Comparison of ENCODE assay signal across 8 mouse cellular contexts in the genomic region with DNA sequence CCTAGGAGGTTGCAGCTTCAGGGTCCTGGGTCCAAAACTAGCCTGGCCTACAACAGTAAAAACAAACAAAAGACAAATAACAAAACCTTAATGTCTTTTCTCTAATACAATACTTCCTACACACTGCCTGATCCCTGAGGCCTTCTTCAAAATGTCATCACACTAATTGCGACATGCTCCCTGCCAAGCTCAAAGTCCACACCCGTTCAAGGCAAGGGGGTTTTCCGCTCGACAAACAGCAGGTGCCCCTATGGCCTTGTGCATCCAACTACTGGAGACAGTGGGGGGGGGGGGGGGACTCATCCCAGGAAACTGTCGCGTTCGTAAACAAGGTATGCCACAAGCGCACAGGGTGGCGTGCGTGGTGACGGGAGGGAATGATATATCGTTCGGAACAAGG. TPM values are rescaled to one million over a fixed set of nuclear protein-coding genes. Genes with fewer than 3 reads are reported as not detected.
DNase-seq lines count a peak whose midpoint lies in the region; ATAC-seq and TF ChIP-seq lines count a peak whose summit lies in the region.

No protein-coding gene starts in this region.

- no peak for TF ChIP-seq CTCF in heart, postnatal 0 days (IDR thresholded peaks at IDR 0.05; ENCODE audit: low read depth)
- no peak for TF ChIP-seq CTCF in bone marrow macrophage, adult 2 months (IDR thresholded peaks at IDR 0.05; ENCODE audit: low read depth, low read length)

- no peaks in the 10 kb centered on the region for H3K9me3 ChIP-seq in heart, postnatal 0 days (replicated peaks; ENCODE audit: control insufficient read depth, low read length)
- no peaks in the 10 kb centered on the region for H3K9me3 ChIP-seq in hindbrain, embryonic 15.5 days
- H3K9me3 ChIP-seq in midbrain, embryonic 12.5 days = no peaks in the 10 kb centered on the region

- 2% methylated on average over 13 of the region's 13 CpGs for WGBS in heart, postnatal 0 days
- WGBS in hindbrain, embryonic 15.5 days = 2% methylated on average over 13 of the region's 13 CpGs
- WGBS in midbrain, embryonic 12.5 days = 2% methylated on average over 13 of the region's 13 CpGs

- H3K9ac ChIP-seq in heart, postnatal 0 days (replicated peaks; ENCODE audit: low read depth, low read length) = peak overlapping the region; percentile 94
- H3K9ac ChIP-seq in hindbrain, embryonic 15.5 days = peak overlapping the region; percentile 87
- peak overlapping the region; percentile 89 for H3K9ac ChIP-seq in midbrain, embryonic 12.5 days (replicated peaks)

- intact Hi-C loops in gastrocnemius, postnatal 14 days (cut with DNase I; ENCODE audit: low total_unique reads) = no loop called here

- H3K4me1 ChIP-seq in heart, postnatal 0 days (ENCODE audit: control insufficient read depth, insufficient read depth) = peaks cover 14% of the 10 kb centered on the region; the same call in 1 of the 2 replicates
- peaks cover 28% of the 10 kb centered on the region for H3K4me1 ChIP-seq in bone marrow macrophage, adult 2 months (ENCODE audit: control insufficient read depth, insufficient read depth, low read length)
- H3K4me1 ChIP-seq in hindbrain, embryonic 15.5 days (replicated peaks) = peaks cover 49% of the 10 kb centered on the region
- peaks cover 38% of the 10 kb centered on the region for H3K4me1 ChIP-seq in midbrain, embryonic 12.5 days

- peak overlapping the region; percentile 89 for H3K27ac ChIP-seq in heart, postnatal 0 days (ENCODE audit: low read depth)
- H3K27ac ChIP-seq in bone marrow macrophage, adult 2 months (ENCODE audit: insufficient read depth, low read depth, low read length) = peak overlapping the region; percentile 46
- H3K27ac ChIP-seq in hindbrain, embryonic 15.5 days (replicated peaks) = peak overlapping the region; percentile 97
- no peak overlapping the region; the same call in 1 of the 2 replicates for H3K27ac ChIP-seq in midbrain, embryonic 12.5 days (replicated peaks)

- no peak for TF ChIP-seq POLR2A in bone marrow macrophage, adult 2 months (IDR thresholded peaks at IDR 0.05; ENCODE audit: borderline replicate concordance, low read depth, low read length)

- peak overlapping the region; percentile 93 for H3K4me3 ChIP-seq in heart, postnatal 0 days (ENCODE audit: low read depth, low read length)
- H3K4me3 ChIP-seq in bone marrow macrophage, adult 2 months (ENCODE audit: insufficient read depth, low read length) = peak overlapping the region; percentile 100
- H3K4me3 ChIP-seq in hindbrain, embryonic 15.5 days = peak overlapping the region; percentile 80
- H3K4me3 ChIP-seq in midbrain, embryonic 12.5 days = peak overlapping the region; percentile 95

- no peak for TF ChIP-seq EP300 in heart, postnatal 0 days (IDR thresholded peaks at IDR 0.05; ENCODE audit: low read depth)

- no peaks in the 10 kb centered on the region for H3K27me3 ChIP-seq in heart, postnatal 0 days (ENCODE audit: control insufficient read depth, insufficient read depth, low read length)
- no peaks in the 10 kb centered on the region for H3K27me3 ChIP-seq in hindbrain, embryonic 15.5 days
- no peaks in the 10 kb centered on the region for H3K27me3 ChIP-seq in midbrain, embryonic 12.5 days

- H3K4me2 ChIP-seq in heart, postnatal 0 days (ENCODE audit: low read depth, low read length) = peak overlapping the region; percentile 79
- H3K4me2 ChIP-seq in hindbrain, embryonic 15.5 days = peak overlapping the region; percentile 79
- H3K4me2 ChIP-seq in midbrain, embryonic 12.5 days (replicated peaks) = peak overlapping the region; percentile 93

- H3K36me3 ChIP-seq in heart, postnatal 0 days (replicated peaks; ENCODE audit: control insufficient read depth, insufficient read depth, low read length) = no peaks in the 10 kb centered on the region
- H3K36me3 ChIP-seq in hindbrain, embryonic 15.5 days = no peaks in the 10 kb centered on the region
- no peaks in the 10 kb centered on the region for H3K36me3 ChIP-seq in midbrain, embryonic 12.5 days

- no peak for ATAC-seq in heart, postnatal 0 days (ENCODE audit: insufficient read depth, low read depth)
- ATAC-seq in hindbrain, embryonic 15.5 days (ENCODE audit: low FRiP score, low read depth) = no peak
- no peak; the same call in 1 of the 2 replicates for ATAC-seq in midbrain, embryonic 12.5 days (ENCODE audit: low FRiP score, low read depth)

- DNase-seq in heart, postnatal 0 days (ENCODE audit: low spot score) = no peak
- no peak for DNase-seq in heart, adult 18-20 months
- DNase-seq in gastrocnemius, postnatal 14 days = no peak
- DNase-seq in spleen, postnatal 10 days (ENCODE audit: low spot score in 2 of 2) = no peak
- DNase-seq in right cerebral cortex, postnatal 36 days (ENCODE audit: low spot score in 2 of 2) = no peak

RNA-seq across cellular contexts. Expression of a gene that starts 0.7 kb away (rescaled TPM):
- 13.1 and 17.6 TPM in 2 replicates for total RNA-seq in heart, postnatal 0 days (2014; rRNA removed; ENCODE audit: low replicate concordance)
- 7.6 TPM in 2 replicates for polyA plus RNA-seq in heart, postnatal 0 days (2015; fragmentation: Nextera tagmentation; extraction: Ambion mirVana)
- 10 to 100 TPM; 11.2 to 11.6 TPM for total RNA-seq in heart, adult 18-20 months (2021)
- 28.9 and 29.8 TPM in 2 replicates for polyA plus RNA-seq in bone marrow macrophage, adult 2 months (2012; ENCODE audit: insufficient read depth, insufficient read length, missing spikeins)
- 30.0 and 33.7 TPM in 2 replicates for polyA plus RNA-seq in hindbrain, embryonic 15.5 days (2015; fragmentation: Nextera tagmentation; extraction: Ambion mirVana)
- 36.5 and 37.3 TPM in 2 replicates for polyA plus RNA-seq in midbrain, embryonic 12.5 days (2016; fragmentation: Nextera tagmentation; extraction: Ambion mirVana)
- 10 to 100 TPM in 1 of 2 experiments, 1 to 10 TPM in 1; 9.8 to 11.1 TPM for total RNA-seq in gastrocnemius, postnatal 14 days (2021)

RNA-seq across cellular contexts. Expression of a gene that starts 16.5 kb away (rescaled TPM):
- 9.3 TPM in 2 replicates for total RNA-seq in heart, postnatal 0 days (2014; rRNA removed; ENCODE audit: low replicate concordance)
- polyA plus RNA-seq in heart, postnatal 0 days (2015; fragmentation: Nextera tagmentation; extraction: Ambion mirVana) = 3.1 and 3.5 TPM in 2 replicates
- 1 to 10 TPM; 5.2 to 5.5 TPM for total RNA-seq in heart, adult 18-20 months (2021)
- polyA plus RNA-seq in bone marrow macrophage, adult 2 months (2012; ENCODE audit: insufficient read depth, insufficient read length, missing spikeins) = 7.7 and 9.3 TPM in 2 replicates
- polyA plus RNA-seq in hindbrain, embryonic 15.5 days (2015; fragmentation: Nextera tagmentation; extraction: Ambion mirVana) = 6.3 and 6.7 TPM in 2 replicates
- 6.1 and 6.2 TPM in 2 replicates for polyA plus RNA-seq in midbrain, embryonic 12.5 days (2016; fragmentation: Nextera tagmentation; extraction: Ambion mirVana)
- 1 to 10 TPM; 2.1 to 2.7 TPM for total RNA-seq in gastrocnemius, postnatal 14 days (2021)

RNA-seq across cellular contexts. Expression of a gene that starts 21.7 kb away (rescaled TPM):
- total RNA-seq in heart, postnatal 0 days (2014; rRNA removed; ENCODE audit: low replicate concordance) = not detected in 2 replicates
- not detected in 2 replicates for polyA plus RNA-seq in heart, postnatal 0 days (2015; fragmentation: Nextera tagmentation; extraction: Ambion mirVana)
- not detected for total RNA-seq in heart, adult 18-20 months (2021)
- polyA plus RNA-seq in bone marrow macrophage, adult 2 months (2012; ENCODE audit: insufficient read depth, insufficient read length, missing spikeins) = not detected in 2 replicates
- polyA plus RNA-seq in hindbrain, embryonic 15.5 days (2015; fragmentation: Nextera tagmentation; extraction: Ambion mirVana) = 1.2 and 1.5 TPM in 2 replicates
- polyA plus RNA-seq in midbrain, embryonic 12.5 days (2016; fragmentation: Nextera tagmentation; extraction: Ambion mirVana) = 0.78 and 0.97 TPM in 2 replicates
- total RNA-seq in gastrocnemius, postnatal 14 days (2021) = not detected

RNA-seq across cellular contexts. Expression of a gene that starts 29.5 kb away (rescaled TPM):
- total RNA-seq in heart, postnatal 0 days (2014; rRNA removed; ENCODE audit: low replicate concordance) = 194 and 462 TPM in 2 replicates
- 88.2 and 88.6 TPM in 2 replicates for polyA plus RNA-seq in heart, postnatal 0 days (2015; fragmentation: Nextera tagmentation; extraction: Ambion mirVana)
- total RNA-seq in heart, adult 18-20 months (2021) = 10 to 100 TPM; 40.6 to 44.8 TPM
- polyA plus RNA-seq in bone marrow macrophage, adult 2 months (2012; ENCODE audit: insufficient read depth, insufficient read length, missing spikeins) = 63.2 and 67.3 TPM in 2 replicates
- 134 and 159 TPM in 2 replicates for polyA plus RNA-seq in hindbrain, embryonic 15.5 days (2015; fragmentation: Nextera tagmentation; extraction: Ambion mirVana)
- 104 and 105 TPM in 2 replicates for polyA plus RNA-seq in midbrain, embryonic 12.5 days (2016; fragmentation: Nextera tagmentation; extraction: Ambion mirVana)
- total RNA-seq in gastrocnemius, postnatal 14 days (2021) = 10 to 100 TPM; 55.8 to 57.1 TPM

RNA-seq across cellular contexts. Expression of a gene that starts 42.1 kb away (rescaled TPM):
- total RNA-seq in heart, postnatal 0 days (2014; rRNA removed; ENCODE audit: low replicate concordance) = 25.8 and 44.5 TPM in 2 replicates
- 39.2 and 39.8 TPM in 2 replicates for polyA plus RNA-seq in heart, postnatal 0 days (2015; fragmentation: Nextera tagmentation; extraction: Ambion mirVana)
- 10 to 100 TPM; 20.1 to 22.2 TPM for total RNA-seq in heart, adult 18-20 months (2021)
- polyA plus RNA-seq in bone marrow macrophage, adult 2 months (2012; ENCODE audit: insufficient read depth, insufficient read length, missing spikeins) = 29.3 and 35.4 TPM in 2 replicates
- 64.2 and 71.6 TPM in 2 replicates for polyA plus RNA-seq in hindbrain, embryonic 15.5 days (2015; fragmentation: Nextera tagmentation; extraction: Ambion mirVana)
- polyA plus RNA-seq in midbrain, embryonic 12.5 days (2016; fragmentation: Nextera tagmentation; extraction: Ambion mirVana) = 63.1 and 68.4 TPM in 2 replicates
- total RNA-seq in gastrocnemius, postnatal 14 days (2021) = 10 to 100 TPM; 18.3 to 22.0 TPM
